Mouse (Mus musculus) layer of hippocampus, adult 11-12 months (tissue): ENCODE data around the gene 6430628N08Rik.

Experiments used
- DNase-seq: peaks from one replicate; pipeline ENCODE4 v3.0.0; 2022; ENCODE audit warnings: low spot score

The 6430628N08Rik gene

GRCm38 (mm10) chr4:115886875-115887274, 3.6 kb upstream of the 6430628N08Rik start:
- no peak for DNase-seq

GRCm38 (mm10) chr4:115890066-115890465, 399 bp upstream of the 6430628N08Rik start:
- no peak for DNase-seq

- no peak for DNase-seq
Observed at GRCm38 (mm10) chr4:115894281-115894680, 3.8 kb downstream of the 6430628N08Rik start.

- DNase-seq: no peak
Observed at GRCm38 (mm10) chr4:115897901-115898631, 7.6 kb downstream of the 6430628N08Rik start.

GRCm38 (mm10) chr4:115902816-115903215, 12.4 kb downstream of the 6430628N08Rik start:
- DNase-seq: peak; percentile 89

GRCm38 (mm10) chr4:115904375-115904774, 13.9 kb downstream of the 6430628N08Rik start:
- no peak for DNase-seq

GRCm38 (mm10) chr4:115905701-115906100, 15.2 kb downstream of the 6430628N08Rik start:
- no peak for DNase-seq

- no peak for DNase-seq
Observed at GRCm38 (mm10) chr4:115906791-115907190, 16.3 kb downstream of the 6430628N08Rik start.

- DNase-seq: no peak
Observed at GRCm38 (mm10) chr4:115907994-115908393, 17.5 kb downstream of the 6430628N08Rik start.

- no peak for DNase-seq
Observed at GRCm38 (mm10) chr4:115908641-115909040, 18.2 kb downstream of the 6430628N08Rik start.

- DNase-seq: no peak
Observed at GRCm38 (mm10) chr4:115911586-115911985, 21.1 kb downstream of the 6430628N08Rik start.

- no peak for DNase-seq
Observed at GRCm38 (mm10) chr4:115919911-115920310, 29.4 kb downstream of the 6430628N08Rik start.

- DNase-seq: no peak
Observed at GRCm38 (mm10) chr4:115922688-115923087, 32.2 kb downstream of the 6430628N08Rik start.

- no peak for DNase-seq
Observed at GRCm38 (mm10) chr4:115923262-115923880, 32.9 kb downstream of the 6430628N08Rik start.

- no peak for DNase-seq
Observed at GRCm38 (mm10) chr4:115927637-115928036, 37.2 kb downstream of the 6430628N08Rik start.

GRCm38 (mm10) chr4:115931556-115932088, 41.2 kb downstream of the 6430628N08Rik start:
- DNase-seq: no peak

GRCm38 (mm10) chr4:115935835-115936581, 45.5 kb downstream of the 6430628N08Rik start:
- DNase-seq: no peak

- DNase-seq: no peak
Observed at GRCm38 (mm10) chr4:115936646-115937045, 46.2 kb downstream of the 6430628N08Rik start.

GRCm38 (mm10) chr4:115937061-115937976, 46.9 kb downstream of the 6430628N08Rik start:
- DNase-seq: no peak

GRCm38 (mm10) chr4:115938276-115939160, 48.1 kb downstream of the 6430628N08Rik start:
- peak; percentile 20 for DNase-seq
